Mouse (Mus musculus) A20 (cell line): ENCODE results near the gene Lypd4.
"Not testable (repeated sequence)": the region's sequence is repeated elsewhere in the genome, so short reads cannot be mapped to it uniquely, and the experiment has no call there.

Source experiments
- DNase-seq: peaks from one replicate; pipeline ENCODE4 v3.0.0-alpha.2; 2011; ENCODE audit warnings: low read depth, low spot score

The Lypd4 gene

GRCm38 (mm10) chr7:24869532-24870165 lies at the start of gene Lypd4, which contains the start of gene Dmrtc2:
Gene Lypd4, minus strand, starts transcription at chr7:24869941.
Gene Dmrtc2, plus strand, starts transcription at chr7:24870057.
- no peak for DNase-seq

GRCm38 (mm10) chr7:24918763-24919323 lies 49.1 kb upstream of the Lypd4 start:
- DNase-seq, result no peak

GRCm38 (mm10) chr7:24912480-24912879 lies 42.7 kb upstream of the Lypd4 start:
- DNase-seq, result no peak

GRCm38 (mm10) chr7:24907211-24907748 lies 37.5 kb upstream of the Lypd4 start:
- DNase-seq, result no peak

GRCm38 (mm10) chr7:24906551-24906950 lies 36.8 kb upstream of the Lypd4 start:
- DNase-seq, result no peak

- peak; percentile 86 for DNase-seq
Measured at GRCm38 (mm10) chr7:24904936-24905335, 35.2 kb upstream of the Lypd4 start.

- DNase-seq, result peak; percentile 99
Measured at GRCm38 (mm10) chr7:24904070-24904483, 34.3 kb upstream of the Lypd4 start.

GRCm38 (mm10) chr7:24903444-24903825 lies 33.7 kb upstream of the Lypd4 start:
- no peak for DNase-seq

GRCm38 (mm10) chr7:24902630-24903443 lies 33.1 kb upstream of the Lypd4 start, which contains the start of gene Arhgef1:
Gene Arhgef1, plus strand, starts transcription at chr7:24902912.
- peak; percentile 84 for DNase-seq

GRCm38 (mm10) chr7:24902264-24902629 lies 32.5 kb upstream of the Lypd4 start:
- DNase-seq, result no peak

GRCm38 (mm10) chr7:24901842-24902241 lies 32.1 kb upstream of the Lypd4 start:
- peak; percentile 77 for DNase-seq

GRCm38 (mm10) chr7:24901114-24901513 lies 31.4 kb upstream of the Lypd4 start:
- peak; percentile 33 for DNase-seq

GRCm38 (mm10) chr7:24897959-24898358 lies 28.2 kb upstream of the Lypd4 start:
- DNase-seq, result peak; percentile 52

GRCm38 (mm10) chr7:24897224-24897623 lies 27.5 kb upstream of the Lypd4 start, which contains the start of gene Cd79a:
Gene Cd79a, plus strand, starts transcription at chr7:24897381.
- DNase-seq, result peak; percentile 90

- peak; percentile 85 for DNase-seq
Measured at GRCm38 (mm10) chr7:24896269-24896668, 26.5 kb upstream of the Lypd4 start.

- DNase-seq, result not testable (repeated sequence)
Measured at GRCm38 (mm10) chr7:24895749-24896148, 26.0 kb upstream of the Lypd4 start.

GRCm38 (mm10) chr7:24892125-24892583 lies 22.4 kb upstream of the Lypd4 start:
- DNase-seq, result no peak

- peak; percentile 66 for DNase-seq
Measured at GRCm38 (mm10) chr7:24891241-24892124, 21.7 kb upstream of the Lypd4 start.

- peak; percentile 85 for DNase-seq
Measured at GRCm38 (mm10) chr7:24890281-24891216, 20.8 kb upstream of the Lypd4 start.
